29 mouse cellular contexts compared by ENCODE assay signal in genomic region chr9:21383966-21384365, GRCm38 (mm10). TPM values are rescaled to one million over a fixed set of nuclear protein-coding genes. Genes with fewer than 3 reads are reported as not detected.
DNase-seq lines count a peak whose midpoint lies in the region; ATAC-seq and TF ChIP-seq lines count a peak whose summit lies in the region.
"Had no signal": no experiment of that assay in that cellular context is flagged by ENCODE, and none has a peak within 500 bp of the region (broad histone marks: within the 10 kb centered on the region; RNA-seq: fewer than 3 reads in every experiment).

No protein-coding gene starts in this region.

- H3K4me1 ChIP-seq in liver, embryonic 11.5 days (replicated peaks; ENCODE audit: control insufficient read depth, insufficient read depth, low read length) = peaks cover 17% of the 10 kb centered on the region
- peaks cover 5% of the 10 kb centered on the region for H3K4me1 ChIP-seq in liver, postnatal 0 days (ENCODE audit: insufficient read depth)
- peaks cover 56% of the 10 kb centered on the region for H3K4me1 ChIP-seq in G1E (ENCODE audit: insufficient read depth, low read depth, low read length)
- peaks cover 74% of the 10 kb centered on the region for H3K4me1 ChIP-seq in liver, embryonic 13.5 days (replicated peaks)
- H3K4me1 ChIP-seq in liver, embryonic 15.5 days (replicated peaks) = peaks cover 49% of the 10 kb centered on the region
- peaks cover 2% of the 10 kb centered on the region; the same call in 1 of the 2 replicates for H3K4me1 ChIP-seq in kidney, embryonic 15.5 days

- H3K36me3 ChIP-seq in liver, embryonic 11.5 days (ENCODE audit: control insufficient read depth, insufficient read depth, low read length) = peaks cover 15% of the 10 kb centered on the region
- peaks cover 17% of the 10 kb centered on the region for H3K36me3 ChIP-seq in liver, postnatal 0 days (replicated peaks; ENCODE audit: insufficient read depth, low read length)
- peaks cover 90% of the 10 kb centered on the region for H3K36me3 ChIP-seq in G1E (replicated peaks)
- H3K36me3 ChIP-seq in liver, embryonic 13.5 days = peaks cover 51% of the 10 kb centered on the region
- peaks cover 16% of the 10 kb centered on the region for H3K36me3 ChIP-seq in liver, embryonic 15.5 days (replicated peaks)
- peaks cover 30% of the 10 kb centered on the region for H3K36me3 ChIP-seq in kidney, embryonic 15.5 days

- TF ChIP-seq CTCF in liver, postnatal 0 days (IDR thresholded peaks at IDR 0.05; ENCODE audit: low read depth) = no peak
- no peak for TF ChIP-seq CTCF in G1E (IDR thresholded peaks at IDR 0.05; ENCODE audit: low read depth, low read length)

- H3K4me3 ChIP-seq in liver, embryonic 11.5 days (ENCODE audit: low read depth, low read length) = no peak overlapping the region
- no peak overlapping the region for H3K4me3 ChIP-seq in liver, postnatal 0 days (ENCODE audit: low read depth, low read length)
- no peak overlapping the region; the same call in 1 of the 2 replicates for H3K4me3 ChIP-seq in G1E (ENCODE audit: low read depth, low read length)
- H3K4me3 ChIP-seq in liver, embryonic 13.5 days (replicated peaks) = no peak overlapping the region
- H3K4me3 ChIP-seq in liver, embryonic 15.5 days (replicated peaks) = no peak overlapping the region
- no peak overlapping the region for H3K4me3 ChIP-seq in kidney, embryonic 15.5 days (replicated peaks)
- H3K4me3 ChIP-seq: embryonic facial prominence, embryonic 13.5 days; embryonic facial prominence, embryonic 15.5 days; erythroblast, embryonic 14.5 days; forebrain, embryonic 10.5 days; forebrain, embryonic 12.5 days had no signal

- intact Hi-C loops in left cerebral cortex, postnatal 36 days (cut with DNase I) = no loop called here

- H3K9me3 ChIP-seq in liver, embryonic 11.5 days (ENCODE audit: control insufficient read depth, low read length) = no peaks in the 10 kb centered on the region
- H3K9me3 ChIP-seq in liver, postnatal 0 days (ENCODE audit: low read length) = no peaks in the 10 kb centered on the region
- H3K9me3 ChIP-seq in G1E (replicated peaks) = no peaks in the 10 kb centered on the region
- no peaks in the 10 kb centered on the region for H3K9me3 ChIP-seq in liver, embryonic 13.5 days (replicated peaks)
- no peaks in the 10 kb centered on the region for H3K9me3 ChIP-seq in liver, embryonic 15.5 days (replicated peaks)
- H3K9me3 ChIP-seq in kidney, embryonic 15.5 days (replicated peaks) = no peaks in the 10 kb centered on the region
- H3K9me3 ChIP-seq: embryonic facial prominence, embryonic 13.5 days; embryonic facial prominence, embryonic 15.5 days; forebrain, embryonic 10.5 days; forebrain, embryonic 12.5 days had no signal

- DNase-seq in liver, embryonic 11.5 days (ENCODE audit: low spot score) = no peak
- no peak for DNase-seq in liver, postnatal 0 days
- DNase-seq in G1E (ENCODE audit: low spot score) = no peak
- no peak for DNase-seq in liver, embryonic 13.5 days
- no peak for DNase-seq in left cerebral cortex, postnatal 36 days (ENCODE audit: low spot score in 2 of 2)
- DNase-seq in adrenal gland, postnatal 10 days = no peak
- DNase-seq: adrenal gland, adult 8-10 months; adrenal gland, postnatal 25 days; B cell, adult 2 months; cerebellum, adult 11 months; cerebellum, adult 18-20 months; cerebellum, adult 8-10 months; cerebellum, adult 9-11 months; cerebellum, postnatal 14 days; cerebellum, postnatal 36 days; embryo, embryonic 11 days had no signal

- H3K9ac ChIP-seq in liver, embryonic 11.5 days (ENCODE audit: low read depth, low read length) = no peak overlapping the region
- H3K9ac ChIP-seq in liver, postnatal 0 days (replicated peaks) = no peak overlapping the region; the same call in 1 of the 2 replicates
- H3K9ac ChIP-seq in liver, embryonic 13.5 days = 0 out of 2 replicates have a peak overlapping the region, but pooled peaks have one; percentile 3
- H3K9ac ChIP-seq in liver, embryonic 15.5 days = no peak overlapping the region
- no peak overlapping the region for H3K9ac ChIP-seq in kidney, embryonic 15.5 days
- H3K9ac ChIP-seq: embryonic facial prominence, embryonic 13.5 days; embryonic facial prominence, embryonic 15.5 days; forebrain, embryonic 12.5 days had no signal

- peak; percentile 35; the same call in 1 of the 2 replicates for ATAC-seq in liver, embryonic 11.5 days (replicated peaks; ENCODE audit: low FRiP score)
- ATAC-seq in liver, postnatal 0 days = no peak
- peak; percentile 54 for ATAC-seq in G1E (ENCODE audit: extremely low read depth, insufficient number of reproducible peaks, low FRiP score, poor library complexity, severe bottlenecking)
- ATAC-seq in liver, embryonic 13.5 days (ENCODE audit: low read depth) = peak; percentile 57
- 0 out of 2 replicates have a peak, but pooled peaks have one; percentile 25 for ATAC-seq in liver, embryonic 15.5 days (ENCODE audit: insufficient read depth)
- ATAC-seq in kidney, embryonic 15.5 days (replicated peaks; ENCODE audit: low FRiP score) = no peak
- ATAC-seq: activated CD4-positive, CD25-positive, alpha-beta regulatory T cell, adult 4 months; CD4-positive, CD25-positive, alpha-beta regulatory T cell, adult 4 months; forebrain, embryonic 14.5 days; forebrain, embryonic 16.5 days; Patski had no signal

- no peak overlapping the region for H3K4me2 ChIP-seq in liver, embryonic 11.5 days
- no peak overlapping the region for H3K4me2 ChIP-seq in liver, postnatal 0 days (ENCODE audit: low read depth, low read length)
- no peak overlapping the region for H3K4me2 ChIP-seq in liver, embryonic 13.5 days
- no peak overlapping the region for H3K4me2 ChIP-seq in liver, embryonic 15.5 days
- no peak overlapping the region for H3K4me2 ChIP-seq in kidney, embryonic 15.5 days
- H3K4me2 ChIP-seq: embryonic facial prominence, embryonic 13.5 days; embryonic facial prominence, embryonic 15.5 days; forebrain, embryonic 12.5 days had no signal

- TF ChIP-seq EP300 in liver, postnatal 0 days (IDR thresholded peaks at IDR 0.05; ENCODE audit: low read depth) = no peak

- peak overlapping the region; percentile 36; the same call in 1 of the 2 replicates for H3K27ac ChIP-seq in liver, embryonic 11.5 days (ENCODE audit: low read depth, low read length)
- no peak overlapping the region for H3K27ac ChIP-seq in liver, postnatal 0 days (ENCODE audit: low read depth)
- H3K27ac ChIP-seq in liver, embryonic 13.5 days = 0 out of 2 replicates have a peak overlapping the region, but pooled peaks have one; percentile 2
- H3K27ac ChIP-seq in liver, embryonic 15.5 days (replicated peaks) = no peak overlapping the region; the same call in 1 of the 2 replicates
- H3K27ac ChIP-seq in kidney, embryonic 15.5 days = no peak overlapping the region
- H3K27ac ChIP-seq: embryonic facial prominence, embryonic 13.5 days; embryonic facial prominence, embryonic 15.5 days; forebrain, embryonic 10.5 days; forebrain, embryonic 12.5 days had no signal

- H3K27me3 ChIP-seq in liver, embryonic 11.5 days (replicated peaks; ENCODE audit: control insufficient read depth, insufficient read depth, low read length) = no peaks in the 10 kb centered on the region
- no peaks in the 10 kb centered on the region for H3K27me3 ChIP-seq in liver, postnatal 0 days (ENCODE audit: insufficient read depth, low read length)
- no peaks in the 10 kb centered on the region for H3K27me3 ChIP-seq in G1E (ENCODE audit: insufficient read depth, low read length)
- H3K27me3 ChIP-seq in liver, embryonic 13.5 days = no peaks in the 10 kb centered on the region
- H3K27me3 ChIP-seq in liver, embryonic 15.5 days = no peaks in the 10 kb centered on the region
- H3K27me3 ChIP-seq in kidney, embryonic 15.5 days = no peaks in the 10 kb centered on the region
- H3K27me3 ChIP-seq: CH12.LX; embryonic facial prominence, embryonic 13.5 days; embryonic facial prominence, embryonic 15.5 days; forebrain, embryonic 12.5 days; Patski had no signal

RNA-seq across cellular contexts. Expression of gene Ilf3, which starts 16.3 kb away (rescaled TPM):
- polyA plus RNA-seq in liver, embryonic 11.5 days (2014; fragmentation: Nextera tagmentation; extraction: Ambion mirVana) = 141 and 149 TPM in 2 replicates
- 19.1 and 23.5 TPM in 2 replicates for polyA plus RNA-seq in liver, postnatal 0 days (2015; fragmentation: Nextera tagmentation; extraction: Ambion mirVana)
- total RNA-seq in G1E (2014; fragmentation: Nextera tagmentation) (87.9 and 94.1 TPM in 2 replicates), G1E (2017) (79.7 and 81.3 TPM in 2 replicates)
- polyA plus RNA-seq in G1E (2012) = 123 and 138 TPM in 2 replicates
- 50.9 and 58.8 TPM in 2 replicates for polyA plus RNA-seq in liver, embryonic 13.5 days (2015; fragmentation: Nextera tagmentation; extraction: Ambion mirVana)
- polyA plus RNA-seq in liver, embryonic 15.5 days (2015; fragmentation: Nextera tagmentation; extraction: Ambion mirVana) = 38.8 and 42.2 TPM in 2 replicates
- 208 and 221 TPM in 2 replicates for polyA plus RNA-seq in kidney, embryonic 15.5 days (2015; fragmentation: Nextera tagmentation; extraction: Ambion mirVana)
- 10 to 100 TPM; 75.5 to 75.9 TPM for total RNA-seq in left cerebral cortex, postnatal 36 days (2021)
- 10 to 100 TPM; 54.4 to 67.4 TPM for total RNA-seq in adrenal gland, postnatal 10 days (2021)

RNA-seq across cellular contexts. Expression of gene Qtrt1, which starts 27.7 kb away (rescaled TPM):
- polyA plus RNA-seq in liver, embryonic 11.5 days (2014; fragmentation: Nextera tagmentation; extraction: Ambion mirVana) = 59.2 and 60.2 TPM in 2 replicates
- polyA plus RNA-seq in liver, postnatal 0 days (2015; fragmentation: Nextera tagmentation; extraction: Ambion mirVana) = 11.3 and 13.7 TPM in 2 replicates
- total RNA-seq in G1E (2014; fragmentation: Nextera tagmentation) (20.7 and 26.4 TPM in 2 replicates), G1E (2017) (34.3 and 43.8 TPM in 2 replicates)
- polyA plus RNA-seq in G1E (2012) = 70.9 and 72.7 TPM in 2 replicates
- polyA plus RNA-seq in liver, embryonic 13.5 days (2015; fragmentation: Nextera tagmentation; extraction: Ambion mirVana) = 24.3 and 28.6 TPM in 2 replicates
- 17.4 and 20.0 TPM in 2 replicates for polyA plus RNA-seq in liver, embryonic 15.5 days (2015; fragmentation: Nextera tagmentation; extraction: Ambion mirVana)
- 56.5 and 63.3 TPM in 2 replicates for polyA plus RNA-seq in kidney, embryonic 15.5 days (2015; fragmentation: Nextera tagmentation; extraction: Ambion mirVana)
- 10 to 100 TPM; 19.1 to 31.3 TPM for total RNA-seq in left cerebral cortex, postnatal 36 days (2021)
- total RNA-seq in adrenal gland, postnatal 10 days (2021) = 10 to 100 TPM; 14.8 to 21.1 TPM

RNA-seq across cellular contexts. Expression of gene Dnm2, which starts 40.7 kb away (rescaled TPM):
- 72.7 and 79.5 TPM in 2 replicates for polyA plus RNA-seq in liver, embryonic 11.5 days (2014; fragmentation: Nextera tagmentation; extraction: Ambion mirVana)
- 29.5 and 35.2 TPM in 2 replicates for polyA plus RNA-seq in liver, postnatal 0 days (2015; fragmentation: Nextera tagmentation; extraction: Ambion mirVana)
- total RNA-seq in G1E (2014; fragmentation: Nextera tagmentation) (193 and 214 TPM in 2 replicates), G1E (2017) (72.7 and 74.3 TPM in 2 replicates)
- polyA plus RNA-seq in G1E (2012) = 427 and 533 TPM in 2 replicates
- polyA plus RNA-seq in liver, embryonic 13.5 days (2015; fragmentation: Nextera tagmentation; extraction: Ambion mirVana) = 51.8 and 56.8 TPM in 2 replicates
- 52.9 and 58.5 TPM in 2 replicates for polyA plus RNA-seq in liver, embryonic 15.5 days (2015; fragmentation: Nextera tagmentation; extraction: Ambion mirVana)
- 75.3 and 79.1 TPM in 2 replicates for polyA plus RNA-seq in kidney, embryonic 15.5 days (2015; fragmentation: Nextera tagmentation; extraction: Ambion mirVana)
- total RNA-seq in left cerebral cortex, postnatal 36 days (2021) = 10 to 100 TPM; 48.1 to 71.8 TPM
- total RNA-seq in adrenal gland, postnatal 10 days (2021) = 10 to 100 TPM; 79.1 to 94.7 TPM

Comparison
In these comparisons a context has a peak if more than half of its experiments do, and no peak if none do; other contexts are left out.
1. ATAC-seq: peak in liver, embryonic 11.5 days (single experiment), G1E (single experiment), liver, embryonic 13.5 days (single experiment) and liver, embryonic 15.5 days (single experiment); none in liver, postnatal 0 days (single experiment) and kidney, embryonic 15.5 days (single experiment).
2. H3K27ac ChIP-seq: peak in liver, embryonic 11.5 days (single experiment) and liver, embryonic 13.5 days (single experiment); none in liver, postnatal 0 days (single experiment), liver, embryonic 15.5 days (single experiment) and kidney, embryonic 15.5 days (single experiment).